ENCODE assay signal across 9 mouse cellular contexts in the genomic region with DNA sequence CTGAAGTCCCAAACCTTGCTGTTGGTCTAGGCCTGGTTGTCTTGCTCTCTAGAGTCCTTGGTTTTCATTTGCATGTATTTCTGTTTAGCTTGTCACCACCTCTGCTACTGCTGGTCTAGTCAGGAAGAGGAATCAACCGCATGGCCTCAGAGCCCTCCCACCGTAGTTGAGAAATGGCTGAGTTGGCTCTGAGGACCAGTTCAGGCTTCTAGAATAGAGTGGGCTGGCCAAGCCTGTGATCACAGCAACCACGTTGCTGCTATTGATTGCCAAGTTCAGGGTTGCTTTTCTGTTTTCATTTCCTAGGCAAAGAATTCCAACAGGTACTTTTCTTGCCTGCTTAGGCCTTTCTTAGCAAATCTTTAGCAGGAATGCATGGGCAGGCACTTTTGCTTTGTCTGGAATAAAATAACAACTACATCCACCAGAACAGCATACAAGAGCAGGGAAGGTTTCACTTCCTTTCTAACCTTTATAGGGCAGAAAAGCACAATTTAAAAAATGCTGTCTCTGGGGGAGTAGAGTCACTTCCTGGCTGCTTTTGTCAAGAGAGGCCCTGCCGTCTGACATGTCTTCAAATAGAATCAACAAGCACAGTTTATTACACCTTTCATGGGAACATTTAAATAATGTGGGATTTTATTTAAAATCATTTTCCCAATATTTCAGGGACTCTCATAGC. TPM values are rescaled to one million over a fixed set of nuclear protein-coding genes. Genes with fewer than 3 reads are reported as not detected.
A peak's percentile ranks its signal among the peaks of the same experiment; 100 is the strongest.
DNase-seq lines count a peak whose midpoint lies in the region; ATAC-seq and TF ChIP-seq lines count a peak whose summit lies in the region.
"Had no signal": no experiment of that assay in that cellular context is flagged by ENCODE, and none has a peak within 500 bp of the region (broad histone marks: within the 10 kb centered on the region; RNA-seq: fewer than 3 reads in every experiment).

No protein-coding gene starts in this region.

- 49% methylated on average over 4 of the region's 4 CpGs for WGBS in lung, embryonic 14.5 days

- ATAC-seq in lung, embryonic 14.5 days (ENCODE audit: insufficient read depth): no peak

- no peaks in the 10 kb centered on the region for H3K27me3 ChIP-seq in lung, embryonic 14.5 days (ENCODE audit: insufficient read depth, low read length)

- no peak overlapping the region for H3K9ac ChIP-seq in lung, embryonic 14.5 days

- H3K9me3 ChIP-seq in lung, embryonic 14.5 days (ENCODE audit: low read depth, low read length): no peaks in the 10 kb centered on the region

- peak overlapping the region; percentile 24; the same call in 1 of the 2 replicates for H3K27ac ChIP-seq in lung, embryonic 14.5 days (ENCODE audit: low read depth)

- H3K4me1 ChIP-seq in lung, embryonic 14.5 days (ENCODE audit: insufficient read depth): no peaks in the 10 kb centered on the region

- TF ChIP-seq CTCF in lung, embryonic 14.5 days (IDR thresholded peaks at IDR 0.05; ENCODE audit: low read depth): no peak

- DNase-seq in lung, embryonic 14.5 days: no peak
- no peak for DNase-seq in lung, postnatal 14 days
- peak; percentile 59 for DNase-seq in fibroblast of lung, adult 2 months (ENCODE audit: low read depth)
- peak; percentile 27 to 37 for DNase-seq in lung, postnatal 4 days
- peak; percentile 29 for DNase-seq in thymus, postnatal 25 days
- no peak for DNase-seq in right cerebral cortex, postnatal 4 days
- no peak for DNase-seq in ovary, postnatal 36 days (ENCODE audit: low spot score)
- no peak for DNase-seq in adrenal gland, postnatal 10 days
- DNase-seq: cerebellum, postnatal 14 days had no signal

- H3K36me3 ChIP-seq in lung, embryonic 14.5 days (ENCODE audit: insufficient read depth): no peaks in the 10 kb centered on the region

- H3K4me2 ChIP-seq in lung, embryonic 14.5 days: no peak overlapping the region

- H3K4me3 ChIP-seq in lung, embryonic 14.5 days (ENCODE audit: low read depth, low read length): no peak overlapping the region

RNA-seq across cellular contexts. Expression of a gene that starts 29.0 kb away (rescaled TPM):
- polyA plus RNA-seq in lung, embryonic 14.5 days (2014; fragmentation: Nextera tagmentation; extraction: Ambion mirVana): 3,079 and 3,531 TPM in 2 replicates
- 100 to 1,000 TPM; 687 to 755 TPM for total RNA-seq in adrenal gland, postnatal 10 days (2021)

Comparison
In these comparisons a context has a peak if more than half of its experiments do, and no peak if none do; other contexts are left out.
1. DNase-seq: peak in fibroblast of lung, adult 2 months (single experiment), lung, postnatal 4 days (2 of 2) and thymus, postnatal 25 days (single experiment); none in lung, embryonic 14.5 days (single experiment), lung, postnatal 14 days (single experiment), right cerebral cortex, postnatal 4 days (single experiment), ovary, postnatal 36 days (single experiment) and adrenal gland, postnatal 10 days (single experiment).